Mouse (Mus musculus) skeletal muscle tissue, adult 2 months (tissue): Measurements from ENCODE around the gene Timm22.

Experiments used
- DNase-seq: peaks from one replicate; pipeline ENCODE4 v3.0.0-alpha.2; 2012; ENCODE audit warnings: low read depth, low spot score

The Timm22 gene

DNA sequence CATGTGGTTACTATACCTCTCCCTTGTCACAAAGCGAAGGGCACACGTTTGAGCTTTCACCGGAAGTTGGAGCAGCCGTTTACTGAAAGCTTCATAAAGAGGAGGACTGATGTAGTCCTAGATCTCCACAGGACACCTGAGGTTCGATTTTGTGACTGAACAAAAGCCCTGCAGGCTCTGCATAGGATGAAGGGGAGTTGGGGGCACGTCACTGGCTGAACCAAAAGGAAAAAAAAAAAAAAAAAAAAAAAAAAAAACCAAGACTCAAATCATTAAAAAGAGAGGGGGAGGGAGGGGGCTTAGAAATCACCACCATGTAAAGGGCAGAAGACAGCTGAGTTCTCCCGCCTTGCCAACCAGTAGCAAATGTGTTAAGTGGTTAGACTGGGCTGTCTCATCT lies 18.0 kb upstream of the Timm22 start:
- DNase-seq = no peak

DNA sequence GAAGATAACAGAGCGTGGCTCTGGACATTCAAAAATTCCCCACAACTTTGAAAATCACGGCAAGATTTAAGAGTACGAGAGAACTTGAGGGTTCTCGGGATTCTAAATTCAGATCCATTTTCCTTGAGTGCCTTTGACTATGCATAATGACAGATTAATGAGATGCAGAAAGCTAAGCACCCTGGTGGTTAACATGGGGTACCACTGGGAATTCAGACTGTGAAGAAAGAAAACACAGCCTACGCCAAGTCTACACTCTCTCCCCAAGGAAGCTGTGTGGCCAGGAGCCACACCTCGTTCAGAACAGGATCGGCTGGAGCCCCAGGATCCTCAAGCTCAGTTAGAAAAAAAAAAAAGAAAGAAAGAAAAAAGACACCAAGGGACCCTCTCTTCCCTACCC lies 14.2 kb upstream of the Timm22 start:
- DNase-seq = no peak

DNA sequence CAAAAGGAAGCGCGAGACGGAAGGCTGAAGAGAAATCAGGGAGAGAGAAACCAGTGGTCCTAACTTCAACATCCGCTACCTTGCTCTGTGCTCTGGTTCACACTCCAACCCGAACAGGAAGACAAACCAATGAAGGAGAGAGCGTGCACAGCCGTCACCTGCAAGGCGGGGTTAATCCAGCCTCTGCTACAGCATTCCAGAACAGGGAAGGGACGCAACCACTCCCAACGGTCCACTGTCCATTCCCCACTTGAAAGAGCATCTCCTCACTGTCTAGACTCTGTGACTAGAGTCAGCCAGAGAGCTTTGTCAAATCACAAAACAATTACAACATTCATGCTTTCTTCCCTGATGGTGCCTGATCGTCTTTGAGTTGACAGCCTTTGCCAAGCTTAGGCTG lies 13.8 kb upstream of the Timm22 start:
- DNase-seq = no peak

- DNase-seq = no peak
These were observed 9.0 kb upstream of the Timm22 start for GRCm38 (mm10) chr11:76397650-76398311.

DNA sequence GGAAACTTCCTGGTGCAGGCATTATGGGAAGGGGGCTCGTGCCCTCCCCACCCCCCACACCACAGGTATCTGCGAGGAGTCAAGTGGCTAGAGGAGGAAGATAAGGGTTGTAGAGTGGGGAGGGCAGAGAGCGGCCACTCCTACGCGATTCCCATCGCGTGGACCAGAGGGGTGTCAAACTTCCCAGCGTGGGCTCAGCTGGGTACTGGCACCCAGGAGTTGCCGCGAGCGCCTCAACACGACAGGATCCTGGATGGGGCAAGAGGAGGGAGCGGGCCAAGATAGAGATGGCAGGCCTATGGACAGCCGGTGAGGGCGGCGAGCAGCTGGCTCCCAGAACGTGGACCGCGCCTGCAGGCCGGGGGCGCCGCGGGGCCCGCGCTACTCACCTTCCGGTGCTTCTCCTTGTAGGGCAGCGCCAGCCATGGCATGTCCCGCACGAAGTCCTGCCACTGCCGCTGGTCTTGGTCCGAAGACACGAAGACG lies 8.4 kb upstream of the Timm22 start:
- DNase-seq = peak; percentile 44

DNA sequence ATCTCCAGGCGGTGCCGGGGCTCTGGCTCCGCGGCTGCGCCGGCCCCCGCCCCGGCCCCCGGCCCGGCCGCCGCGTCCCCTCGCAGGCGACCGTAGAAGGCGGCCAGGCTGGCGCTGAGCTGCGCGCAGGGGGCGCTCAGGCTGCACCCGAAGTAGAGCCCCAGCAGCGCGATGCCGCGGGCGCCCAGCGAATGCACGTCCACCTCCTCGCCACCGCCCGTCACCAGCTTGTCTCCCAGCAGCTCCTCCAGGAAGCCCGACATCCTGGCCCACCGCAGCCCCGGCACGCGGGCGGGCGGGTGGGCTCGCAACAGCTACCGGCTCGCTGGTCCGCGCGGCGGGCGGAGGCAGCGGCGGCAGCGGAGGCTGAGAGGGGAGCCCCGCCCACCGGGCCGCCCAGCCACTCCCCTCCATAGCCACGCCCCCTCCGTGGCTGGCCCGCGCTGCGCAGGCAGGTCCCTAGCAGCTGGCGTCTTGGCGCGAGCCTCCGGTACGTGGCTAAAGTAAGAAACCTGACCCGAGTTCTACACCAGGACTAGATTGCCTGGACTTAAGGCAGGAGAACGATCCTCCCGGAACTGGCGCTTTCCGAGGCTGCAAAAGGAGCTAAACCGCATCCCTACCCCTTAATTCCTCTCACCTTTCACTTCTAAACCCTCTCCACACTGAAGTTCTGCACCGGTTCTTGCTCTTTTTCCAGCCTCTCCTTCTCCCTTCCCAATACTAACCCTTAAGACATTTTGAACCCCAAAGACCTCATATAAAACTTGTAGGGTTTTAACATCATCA lies 7.8 kb upstream of the Timm22 start, which contains the start of gene Nxn:
Gene Nxn, minus strand, starts transcription at position 343 of the 789 bp plus-strand sequence.
- peak; percentile 94 for DNase-seq

- DNase-seq = peak; percentile 27
These were observed 7.0 kb upstream of the Timm22 start for GRCm38 (mm10) chr11:76399587-76400330.

GRCm38 (mm10) chr11:76401398-76401797 lies 5.4 kb upstream of the Timm22 start:
- no peak for DNase-seq

- no peak for DNase-seq
These were observed 1.6 kb upstream of the Timm22 start for GRCm38 (mm10) chr11:76405113-76405512.

DNA sequence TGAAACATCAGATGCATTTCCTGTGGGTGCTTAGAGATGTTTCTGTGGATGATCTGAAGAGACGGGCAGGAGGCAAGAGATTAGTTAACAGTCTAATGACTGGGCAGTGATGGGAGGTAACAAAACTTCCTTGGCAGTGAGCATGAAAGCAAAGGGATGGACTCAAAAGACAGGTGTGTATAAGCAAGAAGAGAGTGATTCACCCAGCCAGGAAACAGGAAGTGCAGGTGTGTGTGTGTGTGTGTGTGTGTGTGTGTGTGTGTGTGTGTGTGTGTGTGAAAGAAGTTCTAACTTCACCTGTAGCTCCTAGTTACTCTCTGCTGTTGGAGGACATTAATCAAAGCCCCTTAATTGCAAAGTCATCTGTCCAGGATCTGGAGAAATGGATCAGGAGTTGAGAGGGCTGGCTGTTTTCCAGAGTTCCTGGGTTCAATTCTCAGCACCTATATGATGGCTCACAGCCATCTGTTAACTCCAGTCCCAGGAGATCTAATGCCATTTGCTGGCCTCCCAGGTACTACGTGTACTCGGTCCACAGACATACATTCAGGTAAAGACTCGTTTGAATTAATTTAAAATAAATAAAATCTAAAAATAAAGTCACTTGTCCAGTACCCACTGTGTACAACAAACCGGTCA lies 1.0 kb upstream of the Timm22 start:
- no peak for DNase-seq

DNA sequence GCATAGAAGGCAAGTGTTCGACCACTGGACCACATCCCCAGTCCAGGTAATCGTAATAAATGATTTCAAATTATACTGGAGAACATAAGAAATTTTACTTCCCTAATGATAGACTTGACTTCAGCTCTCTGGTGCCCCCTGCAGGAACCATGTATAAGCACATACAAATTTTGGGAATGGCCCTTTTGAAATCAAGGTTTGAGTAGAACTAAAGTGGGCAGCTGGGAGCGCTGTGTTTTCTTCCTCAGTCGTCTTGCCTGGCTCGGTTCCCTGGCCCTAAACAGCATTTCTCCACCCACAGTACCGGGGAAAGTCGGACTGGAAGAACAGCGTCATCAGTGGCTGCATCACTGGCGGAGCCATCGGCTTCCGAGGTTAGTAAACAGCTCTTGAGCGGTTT lies 4.1 kb downstream of the Timm22 start:
- peak; percentile 52 for DNase-seq

DNA sequence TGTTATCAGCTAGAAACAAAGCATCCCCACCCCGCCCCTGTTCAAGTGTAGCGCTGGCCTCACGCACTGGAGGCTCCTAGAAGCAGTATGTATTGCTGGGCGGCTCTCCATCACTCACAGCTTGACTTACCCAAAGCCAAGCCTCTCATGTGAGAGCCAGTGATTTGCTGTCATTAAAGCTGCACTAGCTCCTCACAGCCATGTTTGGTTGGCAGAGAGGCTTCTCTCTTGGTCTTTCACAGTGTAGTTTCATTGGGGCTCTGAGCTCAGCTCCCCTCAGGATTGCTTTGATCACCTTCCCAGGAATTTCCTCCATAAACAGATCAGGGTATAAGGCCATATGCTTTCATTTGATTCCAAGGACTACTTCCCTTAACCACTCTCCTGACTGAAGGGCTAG lies 6.5 kb downstream of the Timm22 start:
- DNase-seq = no peak

GRCm38 (mm10) chr11:76415001-76415400 lies 8.2 kb downstream of the Timm22 start:
- no peak for DNase-seq

DNA sequence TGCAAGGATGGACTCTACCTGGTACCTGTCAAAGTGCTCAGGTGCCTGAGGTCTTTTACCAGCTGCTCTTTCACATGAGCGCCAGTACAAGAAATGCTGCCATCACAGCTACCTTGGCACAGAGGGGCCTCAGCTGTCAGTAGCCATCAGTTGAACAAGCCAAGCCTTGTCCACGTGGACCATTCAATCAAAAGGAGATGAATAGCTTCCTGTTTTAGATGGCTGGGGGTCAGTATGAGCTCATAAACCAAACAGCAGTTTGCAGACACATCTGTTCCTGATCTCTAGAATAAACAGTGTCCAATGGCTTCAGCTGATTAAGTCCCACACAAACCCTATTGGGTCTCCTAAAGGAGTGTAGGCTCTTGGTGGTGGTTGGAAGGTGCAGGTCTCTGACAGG lies 9.2 kb downstream of the Timm22 start:
- DNase-seq = no peak

- DNase-seq = no peak
These were observed 11.7 kb downstream of the Timm22 start for GRCm38 (mm10) chr11:76418423-76418822.

GRCm38 (mm10) chr11:76419179-76419578 lies 12.4 kb downstream of the Timm22 start:
- no peak for DNase-seq

GRCm38 (mm10) chr11:76420896-76421295 lies 14.1 kb downstream of the Timm22 start:
- peak; percentile 36 for DNase-seq

GRCm38 (mm10) chr11:76425749-76426148 lies 19.0 kb downstream of the Timm22 start:
- no peak for DNase-seq

DNA sequence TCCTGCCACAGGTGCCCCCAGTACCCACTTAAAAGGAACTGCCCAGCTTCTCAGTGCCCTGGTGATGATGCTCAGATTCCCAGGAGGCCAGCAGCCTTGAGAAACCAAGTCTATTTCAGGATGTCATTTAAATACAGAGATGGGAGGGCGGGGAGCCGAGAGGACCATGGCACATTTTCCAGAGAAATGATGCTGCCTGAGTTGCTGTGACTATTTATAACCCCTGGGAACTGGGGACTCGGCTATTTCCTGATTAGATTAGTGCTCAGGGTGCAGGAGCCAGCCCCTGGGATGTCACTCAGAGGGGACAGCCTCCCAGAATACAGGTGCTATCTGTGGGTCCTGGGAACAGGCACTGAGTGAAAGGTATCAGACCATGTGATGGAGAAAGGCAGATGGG lies 21.0 kb downstream of the Timm22 start:
- no peak for DNase-seq

- no peak for DNase-seq
These were observed 22.3 kb downstream of the Timm22 start for GRCm38 (mm10) chr11:76429046-76429445.

- DNase-seq = peak; percentile 40
These were observed 22.8 kb downstream of the Timm22 start for GRCm38 (mm10) chr11:76429556-76429955.
